Mouse (Mus musculus): ENCODE data around the gene Asb11. TPM values are rescaled to one million over a fixed set of nuclear protein-coding genes. Genes with fewer than 3 reads are reported as not detected.

Asb11 gene
- polyA plus RNA-seq, 1 experiment from 2014 or later: not detected

- H3K4me1 ChIP-seq (ENCODE audit: control insufficient read depth, insufficient read depth, low read length): no peaks in the 10 kb centered on the region
- H3K4me3 ChIP-seq (ENCODE audit: low read depth, low read length): no peak overlapping the region
- ATAC-seq (no peak), DNase-seq (ENCODE audit: low spot score) (no peak)
- no peaks in the 10 kb centered on the region for H3K9me3 ChIP-seq (replicated peaks; ENCODE audit: control insufficient read depth, low read length)
- H3K4me2 ChIP-seq (ENCODE audit: low read length): no peak overlapping the region
- 86% methylated on average over 6 of the region's 6 CpGs for WGBS
- H3K27me3 ChIP-seq (replicated peaks; ENCODE audit: control insufficient read depth, insufficient read depth, low read length): no peaks in the 10 kb centered on the region
- H3K36me3 ChIP-seq (ENCODE audit: control insufficient read depth, insufficient read depth, low read length): peaks cover 14% of the 10 kb centered on the region
- no peak overlapping the region for H3K9ac ChIP-seq (ENCODE audit: low read length)
- no peak overlapping the region for H3K27ac ChIP-seq (ENCODE audit: low read depth, low read length)
Observed at GRCm38 (mm10) chrX:164431541-164431940, 5.3 kb upstream of the Asb11 start.

GRCm38 (mm10) chrX:164432682-164433081 is 4.1 kb upstream of the Asb11 start:
- DNase-seq (ENCODE audit: low spot score) (no peak), ATAC-seq (no peak)
- H3K9me3 ChIP-seq (replicated peaks; ENCODE audit: control insufficient read depth, low read length): no peaks in the 10 kb centered on the region

GRCm38 (mm10) chrX:164439462-164439861 is 2.7 kb downstream of the Asb11 start:
- Histone ChIP-seq H3K27me3 (replicated peaks; ENCODE audit: control insufficient read depth, insufficient read depth, low read length) (no peaks in the 10 kb centered on the region), H3K4me1 (ENCODE audit: control insufficient read depth, insufficient read depth, low read length) (no peaks in the 10 kb centered on the region), H3K36me3 (ENCODE audit: control insufficient read depth, insufficient read depth, low read length) (no peaks in the 10 kb centered on the region), H3K9me3 (replicated peaks; ENCODE audit: control insufficient read depth, low read length) (no peaks in the 10 kb centered on the region), H3K9ac (ENCODE audit: low read length) (no peak overlapping the region), H3K4me2 (ENCODE audit: low read length) (no peak overlapping the region), H3K27ac (ENCODE audit: low read depth, low read length) (no peak overlapping the region), H3K4me3 (ENCODE audit: low read depth, low read length) (no peak overlapping the region)
- no peak for ATAC-seq
- DNase-seq (ENCODE audit: low spot score): no peak
- 85% methylated on average over 7 of the region's 7 CpGs for WGBS

More at GRCm38 (mm10) chrX:164432682-164433081, 4.1 kb upstream of the Asb11 start:
- H3K36me3 ChIP-seq (ENCODE audit: control insufficient read depth, insufficient read depth, low read length): peaks cover 14% of the 10 kb centered on the region
- 98% methylated on average over 9 of the region's 9 CpGs for WGBS
- no peak overlapping the region for H3K27ac ChIP-seq (ENCODE audit: low read depth, low read length)
- no peak overlapping the region for H3K9ac ChIP-seq (ENCODE audit: low read length)
- no peaks in the 10 kb centered on the region for H3K4me1 ChIP-seq (ENCODE audit: control insufficient read depth, insufficient read depth, low read length)
- no peak overlapping the region for H3K4me2 ChIP-seq (ENCODE audit: low read length)
- H3K4me3 ChIP-seq (ENCODE audit: low read depth, low read length): no peak overlapping the region
- H3K27me3 ChIP-seq (replicated peaks; ENCODE audit: control insufficient read depth, insufficient read depth, low read length): no peaks in the 10 kb centered on the region

GRCm38 (mm10) chrX:164440140-164440539 is 3.3 kb downstream of the Asb11 start:
- H3K27ac ChIP-seq (ENCODE audit: low read depth, low read length): no peak overlapping the region
- H3K27me3 ChIP-seq (replicated peaks; ENCODE audit: control insufficient read depth, insufficient read depth, low read length): no peaks in the 10 kb centered on the region
- DNase-seq (ENCODE audit: low spot score) (no peak), ATAC-seq (no peak)
- no peaks in the 10 kb centered on the region for H3K9me3 ChIP-seq (replicated peaks; ENCODE audit: control insufficient read depth, low read length)
- no peak overlapping the region for H3K9ac ChIP-seq (ENCODE audit: low read length)
- H3K4me1 ChIP-seq (ENCODE audit: control insufficient read depth, insufficient read depth, low read length): no peaks in the 10 kb centered on the region
- WGBS: 42% methylated on average over 2 of the region's 2 CpGs
- no peak overlapping the region for H3K4me2 ChIP-seq (ENCODE audit: low read length)
- no peaks in the 10 kb centered on the region for H3K36me3 ChIP-seq (ENCODE audit: control insufficient read depth, insufficient read depth, low read length)
- no peak overlapping the region for H3K4me3 ChIP-seq (ENCODE audit: low read depth, low read length)

- DNase-seq (ENCODE audit: low spot score): no peak
- H3K27me3 ChIP-seq (replicated peaks; ENCODE audit: control insufficient read depth, insufficient read depth, low read length): no peaks in the 10 kb centered on the region
- WGBS: 86% methylated on average over 3 of the region's 3 CpGs
- ATAC-seq: no peak
- no peaks in the 10 kb centered on the region for H3K4me1 ChIP-seq (ENCODE audit: control insufficient read depth, insufficient read depth, low read length)
- H3K4me2 ChIP-seq (ENCODE audit: low read length): no peak overlapping the region
- H3K36me3 ChIP-seq (ENCODE audit: control insufficient read depth, insufficient read depth, low read length): no peaks in the 10 kb centered on the region
- H3K9ac ChIP-seq (ENCODE audit: low read length): no peak overlapping the region
- no peak overlapping the region for H3K4me3 ChIP-seq (ENCODE audit: low read depth, low read length)
- no peaks in the 10 kb centered on the region for H3K9me3 ChIP-seq (replicated peaks; ENCODE audit: control insufficient read depth, low read length)
- no peak overlapping the region for H3K27ac ChIP-seq (ENCODE audit: low read depth, low read length)
Observed at GRCm38 (mm10) chrX:164440703-164441102, 3.9 kb downstream of the Asb11 start.

GRCm38 (mm10) chrX:164441306-164441705 is 4.5 kb downstream of the Asb11 start:
- no peaks in the 10 kb centered on the region for H3K36me3 ChIP-seq (ENCODE audit: control insufficient read depth, insufficient read depth, low read length)
- no peak for ATAC-seq
- H3K9me3 ChIP-seq (replicated peaks; ENCODE audit: control insufficient read depth, low read length): no peaks in the 10 kb centered on the region
- 86% methylated on average over 3 of the region's 3 CpGs for WGBS
- no peak overlapping the region for H3K4me2 ChIP-seq (ENCODE audit: low read length)
- H3K9ac ChIP-seq (ENCODE audit: low read length): no peak overlapping the region
- no peak for DNase-seq (ENCODE audit: low spot score)
- no peak overlapping the region for H3K27ac ChIP-seq (ENCODE audit: low read depth, low read length)
- no peaks in the 10 kb centered on the region for H3K4me1 ChIP-seq (ENCODE audit: control insufficient read depth, insufficient read depth, low read length)
- no peaks in the 10 kb centered on the region for H3K27me3 ChIP-seq (replicated peaks; ENCODE audit: control insufficient read depth, insufficient read depth, low read length)
- H3K4me3 ChIP-seq (ENCODE audit: low read depth, low read length): no peak overlapping the region

GRCm38 (mm10) chrX:164445601-164446000 is 8.8 kb downstream of the Asb11 start:
- H3K4me3 ChIP-seq (ENCODE audit: low read depth, low read length): no peak overlapping the region
- H3K27ac ChIP-seq (ENCODE audit: low read depth, low read length): no peak overlapping the region
- no peaks in the 10 kb centered on the region for H3K9me3 ChIP-seq (replicated peaks; ENCODE audit: control insufficient read depth, low read length)
- DNase-seq (ENCODE audit: low spot score): no peak
- no peaks in the 10 kb centered on the region for H3K36me3 ChIP-seq (ENCODE audit: control insufficient read depth, insufficient read depth, low read length)
- ATAC-seq: no peak
- no peak overlapping the region for H3K4me2 ChIP-seq (ENCODE audit: low read length)
- H3K9ac ChIP-seq (ENCODE audit: low read length): no peak overlapping the region
- WGBS: 89% methylated on average over 12 of the region's 12 CpGs
- H3K4me1 ChIP-seq (ENCODE audit: control insufficient read depth, insufficient read depth, low read length): no peaks in the 10 kb centered on the region
- no peaks in the 10 kb centered on the region for H3K27me3 ChIP-seq (replicated peaks; ENCODE audit: control insufficient read depth, insufficient read depth, low read length)

GRCm38 (mm10) chrX:164446106-164446551 is 9.3 kb downstream of the Asb11 start:
- 83% methylated on average over 10 of the region's 10 CpGs for WGBS
- Histone ChIP-seq H3K36me3 (ENCODE audit: control insufficient read depth, insufficient read depth, low read length) (no peaks in the 10 kb centered on the region), H3K27me3 (replicated peaks; ENCODE audit: control insufficient read depth, insufficient read depth, low read length) (no peaks in the 10 kb centered on the region), H3K9ac (ENCODE audit: low read length) (no peak overlapping the region), H3K9me3 (replicated peaks; ENCODE audit: control insufficient read depth, low read length) (no peaks in the 10 kb centered on the region), H3K27ac (ENCODE audit: low read depth, low read length) (no peak overlapping the region), H3K4me1 (ENCODE audit: control insufficient read depth, insufficient read depth, low read length) (no peaks in the 10 kb centered on the region), H3K4me3 (ENCODE audit: low read depth, low read length) (no peak overlapping the region), H3K4me2 (ENCODE audit: low read length) (no peak overlapping the region)
- DNase-seq (ENCODE audit: low spot score) (no peak), ATAC-seq (no peak)

- no peak overlapping the region for H3K9ac ChIP-seq (ENCODE audit: low read length)
Observed at GRCm38 (mm10) chrX:164446835-164447681, 10.3 kb downstream of the Asb11 start.

More at GRCm38 (mm10) chrX:164446835-164447681, 10.3 kb downstream of the Asb11 start:
- Histone ChIP-seq H3K36me3 (ENCODE audit: control insufficient read depth, insufficient read depth, low read length) (no peaks in the 10 kb centered on the region), H3K4me1 (ENCODE audit: control insufficient read depth, insufficient read depth, low read length) (no peaks in the 10 kb centered on the region), H3K27ac (ENCODE audit: low read depth, low read length) (no peak overlapping the region), H3K27me3 (replicated peaks; ENCODE audit: control insufficient read depth, insufficient read depth, low read length) (no peaks in the 10 kb centered on the region), H3K9me3 (replicated peaks; ENCODE audit: control insufficient read depth, low read length) (no peaks in the 10 kb centered on the region), H3K4me2 (ENCODE audit: low read length) (no peak overlapping the region), H3K4me3 (ENCODE audit: low read depth, low read length) (no peak overlapping the region)
- no peak for DNase-seq (ENCODE audit: low spot score)
- no peak for ATAC-seq
- 90% methylated on average over 9 of the region's 9 CpGs for WGBS

Measured in forebrain, embryonic 14.5 days (tissue).